Mouse (Mus musculus) embryonic facial prominence, embryonic 13.5 days (tissue): ENCODE measurements around the gene Nr2c1. TPM values are rescaled to one million over a fixed set of nuclear protein-coding genes. Genes with fewer than 3 reads are reported as not detected.

ENCODE experiments used
- ATAC-seq: fragments of 200-750 bp; cut with Nextera tagmentation; 2 replicates; pipeline ENCODE4 v1.8.0; 2017; ENCODE audit warnings: low read depth; ENCODE audit not compliant: insufficient number of reproducible peaks, insufficient read depth, low FRiP score, low TSS enrichment
- H3K27ac ChIP-seq: fragments of 300-500 bp; sonication (generic); 2 replicates; pipeline ENCODE4 v1.5.1; 2015; ENCODE audit warnings: moderate library complexity, mild to moderate bottlenecking, inconsistent platforms
- H3K27me3 ChIP-seq: fragments of 300-500 bp; sonication (generic); 2 replicates; pipeline ENCODE4 v1.6.1; 2015; ENCODE audit warnings: mild to moderate bottlenecking, inconsistent platforms
- H3K36me3 ChIP-seq: fragments of 300-500 bp; sonication (generic); 2 replicates; pipeline ENCODE4 v1.6.1; 2015; ENCODE audit warnings: mild to moderate bottlenecking, inconsistent platforms
- H3K4me1 ChIP-seq: fragments of 300-500 bp; sonication (generic); 2 replicates; pipeline ENCODE4 v1.6.1; 2015; ENCODE audit warnings: inconsistent platforms
- H3K4me2 ChIP-seq: fragments of 300-500 bp; sonication (generic); 2 replicates; pipeline ENCODE4 v1.6.1; 2015; ENCODE audit warnings: moderate library complexity, mild to moderate bottlenecking, inconsistent platforms
- H3K4me3 ChIP-seq: fragments of 300-500 bp; sonication (generic); 2 replicates; pipeline ENCODE4 v1.5.1; 2015; ENCODE audit warnings: mild to moderate bottlenecking, inconsistent platforms
- H3K9ac ChIP-seq: fragments of 300-500 bp; sonication (generic); 2 replicates; pipeline ENCODE4 v1.6.1; 2015; ENCODE audit warnings: mild to moderate bottlenecking, inconsistent platforms
- H3K9me3 ChIP-seq: fragments of 300-500 bp; sonication (generic); 2 replicates; pipeline ENCODE4 v1.6.1; 2016; ENCODE audit warnings: inconsistent platforms
- WGBS: fragments of 180-500 bp; shearing (Covaris S2); methylation state at CpG from one replicate; pipeline ENCODE4 v1.1.7; 2015; ENCODE audit warnings: mixed read lengths; 5-methylcytosine and 5-hydroxymethylcytosine counted together
- polyA plus RNA-seq: library from polyadenylated mRNA; unstranded; fragments of >200 nt; fragmentation: Nextera tagmentation; extraction: Ambion mirVana; gene quantifications from 2 replicates; pipeline ENCODE4 v1.2.1, GENCODE M21; 2015

Nr2c1 gene
- polyA plus RNA-seq, 1 experiment from 2014 or later, result 9.3 TPM

GRCm38 (mm10) chr10:94167051-94167750 is 19.4 kb downstream of the Nr2c1 start:
- H3K4me3 ChIP-seq, result no peak overlapping the region
- ATAC-seq, result no peak
- 92% methylated on average over 11 of the region's 11 CpGs for WGBS
- H3K9me3 ChIP-seq, result no peaks in the 10 kb centered on the region; the same call in 1 of the 2 replicates
- H3K9ac ChIP-seq, result no peak overlapping the region
- peaks cover 72% of the 10 kb centered on the region for H3K36me3 ChIP-seq
- no peaks in the 10 kb centered on the region for H3K27me3 ChIP-seq
- no peak overlapping the region for H3K4me2 ChIP-seq
- no peak overlapping the region for H3K27ac ChIP-seq
- H3K4me1 ChIP-seq, result no peaks in the 10 kb centered on the region

GRCm38 (mm10) chr10:94171440-94172130 is 23.8 kb downstream of the Nr2c1 start:
- ATAC-seq, result no peak
- no peak overlapping the region for H3K4me3 ChIP-seq

GRCm38 (mm10) chr10:94172137-94172536 is 24.3 kb downstream of the Nr2c1 start:
- 75% methylated on average over 11 of the region's 11 CpGs for WGBS
- H3K9ac ChIP-seq, result no peak overlapping the region

More at GRCm38 (mm10) chr10:94171440-94172130, 23.8 kb downstream of the Nr2c1 start:
- Histone ChIP-seq H3K4me1 (no peaks in the 10 kb centered on the region), H3K4me2 (no peak overlapping the region), H3K9ac (no peak overlapping the region), H3K36me3 (peaks cover 86% of the 10 kb centered on the region), H3K27ac (no peak overlapping the region), H3K9me3 (no peaks in the 10 kb centered on the region; the same call in 1 of the 2 replicates), H3K27me3 (no peaks in the 10 kb centered on the region)
- WGBS, result 58% methylated on average over 12 of the region's 12 CpGs

GRCm38 (mm10) chr10:94172706-94173105 is 24.9 kb downstream of the Nr2c1 start:
- H3K9ac ChIP-seq, result no peak overlapping the region
- no peak for ATAC-seq
- H3K27me3 ChIP-seq, result no peaks in the 10 kb centered on the region
- no peaks in the 10 kb centered on the region; the same call in 1 of the 2 replicates for H3K9me3 ChIP-seq
- 77% methylated on average over 6 of the region's 6 CpGs for whole genome bisulfite sequencing
- peaks cover 79% of the 10 kb centered on the region for H3K36me3 ChIP-seq
- no peak overlapping the region for H3K4me2 ChIP-seq
- no peak overlapping the region for H3K4me3 ChIP-seq
- H3K27ac ChIP-seq, result no peak overlapping the region
- H3K4me1 ChIP-seq, result no peaks in the 10 kb centered on the region

More at GRCm38 (mm10) chr10:94172137-94172536, 24.3 kb downstream of the Nr2c1 start:
- Histone ChIP-seq H3K4me1 (no peaks in the 10 kb centered on the region), H3K27ac (no peak overlapping the region), H3K4me2 (no peak overlapping the region), H3K36me3 (peaks cover 82% of the 10 kb centered on the region), H3K4me3 (no peak overlapping the region), H3K27me3 (no peaks in the 10 kb centered on the region), H3K9me3 (no peaks in the 10 kb centered on the region; the same call in 1 of the 2 replicates)
- ATAC-seq, result no peak

- Histone ChIP-seq H3K27me3 (no peaks in the 10 kb centered on the region), H3K4me1 (no peaks in the 10 kb centered on the region), H3K4me3 (no peak overlapping the region), H3K27ac (no peak overlapping the region), H3K36me3 (peaks cover 61% of the 10 kb centered on the region), H3K9me3 (no peaks in the 10 kb centered on the region; the same call in 1 of the 2 replicates), H3K9ac (no peak overlapping the region), H3K4me2 (no peak overlapping the region)
- no peak for ATAC-seq
- WGBS, result 82% methylated on average over 7 of the region's 7 CpGs
Measured at GRCm38 (mm10) chr10:94174652-94175051, 26.8 kb downstream of the Nr2c1 start.

GRCm38 (mm10) chr10:94183199-94183598 is 35.4 kb downstream of the Nr2c1 start:
- Histone ChIP-seq H3K4me3 (no peak overlapping the region), H3K4me1 (no peaks in the 10 kb centered on the region), H3K27ac (no peak overlapping the region), H3K9ac (no peak overlapping the region), H3K9me3 (no peaks in the 10 kb centered on the region), H3K4me2 (no peak overlapping the region), H3K27me3 (no peaks in the 10 kb centered on the region), H3K36me3 (peaks cover 55% of the 10 kb centered on the region)
- 64% methylated on average over 4 of the region's 4 CpGs for WGBS
- no peak for ATAC-seq

- Histone ChIP-seq H3K27me3 (no peaks in the 10 kb centered on the region), H3K9me3 (no peaks in the 10 kb centered on the region), H3K4me1 (peaks cover 8% of the 10 kb centered on the region), H3K9ac (peak within 1 kb of the TSS; percentile 88), H3K27ac (peak within 1 kb of the TSS; percentile 83), H3K36me3 (peaks cover 43% of the 10 kb centered on the region), H3K4me2 (peak within 1 kb of the TSS; percentile 81), H3K4me3 (peak within 1 kb of the TSS; percentile 93)
- under 1% methylated on average over 46 of the region's 46 CpGs for WGBS
- ATAC-seq, result peak; percentile 89
Measured at GRCm38 (mm10) chr10:94198482-94199405, 50.9 kb downstream of the Nr2c1 start, which contains the start of gene Ndufa12. Gene Ndufa12, plus strand, starts transcription at chr10:94198720.

- Histone ChIP-seq H3K36me3 (peaks cover 68% of the 10 kb centered on the region), H3K27me3 (no peaks in the 10 kb centered on the region), H3K4me1 (0 out of 2 replicates have a peak, but pooled peaks cover 3% of the 10 kb centered on the region), H3K9me3 (no peaks in the 10 kb centered on the region), H3K4me3 (no peak overlapping the region), H3K9ac (no peak overlapping the region), H3K4me2 (no peak overlapping the region), H3K27ac (no peak overlapping the region)
- 90% methylated on average over 4 of the region's 4 CpGs for WGBS
- ATAC-seq, result no peak
Measured at GRCm38 (mm10) chr10:94204973-94205372, 57.1 kb downstream of the Nr2c1 start.

GRCm38 (mm10) chr10:94210718-94211618 is 63.1 kb downstream of the Nr2c1 start:
- no peak for ATAC-seq
- H3K4me1 ChIP-seq, result no peaks in the 10 kb centered on the region
- H3K9me3 ChIP-seq, result no peaks in the 10 kb centered on the region
- H3K4me3 ChIP-seq, result no peak overlapping the region
- no peak overlapping the region for H3K27ac ChIP-seq
- no peak overlapping the region for H3K9ac ChIP-seq
- no peak overlapping the region for H3K4me2 ChIP-seq
- H3K27me3 ChIP-seq, result no peaks in the 10 kb centered on the region
- WGBS, result 79% methylated on average over 6 of the region's 6 CpGs
- H3K36me3 ChIP-seq, result peaks cover 48% of the 10 kb centered on the region

- no peaks in the 10 kb centered on the region for H3K9me3 ChIP-seq
- peaks cover 40% of the 10 kb centered on the region for H3K36me3 ChIP-seq
- no peak overlapping the region for H3K4me3 ChIP-seq
- no peak overlapping the region for H3K27ac ChIP-seq
- H3K4me2 ChIP-seq, result no peak overlapping the region
- no peaks in the 10 kb centered on the region for H3K27me3 ChIP-seq
- H3K4me1 ChIP-seq, result no peaks in the 10 kb centered on the region
- 32% methylated on average over 2 of the region's 2 CpGs for WGBS
- ATAC-seq, result no peak
- H3K9ac ChIP-seq, result no peak overlapping the region
Measured at GRCm38 (mm10) chr10:94211725-94212124, 63.9 kb downstream of the Nr2c1 start.
